Mouse (Mus musculus) embryonic fibroblast, embryonic 13.5 days (primary cell): ENCODE data around the gene Gm21988.

Experiments
- CTCF ChIP-seq: IDR thresholded peaks from 2 replicates; pipeline ENCODE4 v1.5.1; 2011; ENCODE audit warnings: mild to moderate bottlenecking, control low read depth, low read length, moderate library complexity, borderline replicate concordance; ENCODE audit not compliant: insufficient read depth
- POLR2A ChIP-seq: IDR thresholded peaks from 2 replicates; pipeline ENCODE4 v1.6.1; 2011; ENCODE audit warnings: low read depth, mild to moderate bottlenecking, control low read depth, low read length, moderate library complexity

GRCm38 (mm10) chr11:70215301-70215700, 24.3 kb downstream of the Gm21988 start:
- TF ChIP-seq POLR2A (no peak), CTCF (no peak)
